Mouse (Mus musculus): ENCODE data around the gene Sdr39u1. TPM values are rescaled to one million over a fixed set of nuclear protein-coding genes. Genes with fewer than 3 reads are reported as not detected.

Sdr39u1 gene
- total RNA-seq, 2 experiments from 2014 or later: 96.3 to 96.9 TPM

DNA sequence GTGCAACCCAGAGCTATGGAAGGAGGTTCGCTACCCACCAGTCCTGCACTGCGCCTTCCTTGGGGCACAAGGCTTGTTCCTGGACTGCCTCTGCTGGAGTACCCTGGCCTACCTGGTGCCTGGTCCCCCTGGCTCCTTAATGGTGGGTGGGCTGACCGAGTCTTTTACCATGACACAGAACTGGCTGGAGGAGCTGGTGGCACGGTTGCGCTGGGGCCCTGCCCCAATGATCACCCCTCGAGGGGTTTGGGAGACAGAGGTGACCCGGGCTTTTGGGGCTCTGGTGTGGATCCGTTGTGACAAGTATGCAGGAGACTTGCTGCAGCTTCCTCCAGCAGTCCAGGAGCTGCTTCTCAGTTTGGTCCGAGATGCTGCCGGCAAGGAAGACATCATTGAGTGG, 37.1 kb downstream of the Sdr39u1 start:
- DNase-seq (ENCODE audit: low spot score in 2 of 2): no peak
- intact Hi-C loops (cut with DNase I): loop anchor here (2.0 kb wide), 1 partner anchor 40 kb away; the partner anchor contains the start of gene Nfatc4

DNA sequence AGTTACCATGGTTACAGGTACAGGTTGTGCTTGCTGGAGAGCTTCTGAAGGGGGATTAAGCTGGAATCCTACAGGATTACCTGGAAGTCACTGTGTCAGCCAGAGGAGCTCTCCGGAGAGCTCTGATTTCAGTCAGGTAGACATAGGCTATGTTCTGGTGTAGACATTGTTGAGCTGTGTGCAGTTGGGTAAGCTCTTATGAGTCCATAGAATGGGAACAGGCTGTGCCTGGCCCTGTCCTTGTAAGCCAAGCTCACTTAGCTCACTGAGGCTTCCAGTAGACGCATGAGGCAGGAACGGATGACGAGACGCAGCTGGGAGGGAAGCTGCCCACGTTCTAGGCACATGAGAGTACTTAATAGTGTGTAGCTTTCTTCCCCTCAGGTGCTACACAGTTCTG, 37.9 kb downstream of the Sdr39u1 start:
- no peak for DNase-seq (ENCODE audit: low spot score in 2 of 2)
- intact Hi-C loops (cut with DNase I): loop anchor here (2.0 kb wide), 1 partner anchor 39 kb away; the partner anchor contains the start of gene Nfatc4

DNA sequence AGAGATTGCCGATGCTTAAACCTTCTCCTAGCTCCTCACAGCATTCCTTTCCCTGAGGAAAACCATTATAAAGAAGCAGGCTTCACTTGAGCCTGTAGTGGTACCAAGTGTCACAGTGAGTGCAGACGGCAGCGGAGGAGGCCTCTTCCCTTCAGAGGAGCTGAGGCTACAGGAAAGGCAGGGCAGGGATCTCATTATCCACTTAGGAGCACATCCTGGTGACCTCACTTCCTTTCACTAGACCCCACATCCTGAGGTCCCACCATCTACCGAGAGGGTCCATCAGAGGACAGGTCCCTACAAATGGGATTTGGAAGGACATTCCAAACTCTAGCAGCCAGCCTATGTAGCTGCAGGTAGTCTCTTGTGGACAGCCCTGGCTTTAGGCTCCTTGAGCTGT, 42.5 kb downstream of the Sdr39u1 start:
- intact Hi-C loops (cut with DNase I): no loop called here
- DNase-seq (ENCODE audit: low spot score in 2 of 2): no peak

DNA sequence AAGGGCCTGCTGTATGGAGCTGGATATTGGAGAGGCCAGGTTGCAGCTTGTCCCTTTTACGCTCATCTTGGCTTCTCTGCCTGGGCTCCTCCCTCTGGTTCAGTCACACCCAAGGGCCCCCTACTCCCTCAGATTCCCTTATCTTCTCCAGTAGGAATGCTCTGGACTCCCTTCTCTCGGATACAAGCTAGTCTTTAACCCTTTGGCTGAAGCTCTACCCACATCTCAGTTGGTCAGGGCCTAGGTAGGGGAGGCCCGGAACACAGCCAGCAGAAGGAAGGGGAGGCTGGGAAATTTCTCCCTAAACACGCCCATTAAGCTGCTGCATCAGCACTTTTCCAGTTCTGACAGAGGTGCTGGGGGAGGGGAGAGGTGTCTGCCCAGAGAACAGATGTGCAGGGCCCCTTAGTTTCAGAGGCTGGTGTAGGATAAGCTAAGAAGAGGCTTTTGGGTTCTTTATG, 45.0 kb downstream of the Sdr39u1 start:
- intact Hi-C loops (cut with DNase I): no loop called here
- no peak for DNase-seq (ENCODE audit: low spot score in 2 of 2)

DNA sequence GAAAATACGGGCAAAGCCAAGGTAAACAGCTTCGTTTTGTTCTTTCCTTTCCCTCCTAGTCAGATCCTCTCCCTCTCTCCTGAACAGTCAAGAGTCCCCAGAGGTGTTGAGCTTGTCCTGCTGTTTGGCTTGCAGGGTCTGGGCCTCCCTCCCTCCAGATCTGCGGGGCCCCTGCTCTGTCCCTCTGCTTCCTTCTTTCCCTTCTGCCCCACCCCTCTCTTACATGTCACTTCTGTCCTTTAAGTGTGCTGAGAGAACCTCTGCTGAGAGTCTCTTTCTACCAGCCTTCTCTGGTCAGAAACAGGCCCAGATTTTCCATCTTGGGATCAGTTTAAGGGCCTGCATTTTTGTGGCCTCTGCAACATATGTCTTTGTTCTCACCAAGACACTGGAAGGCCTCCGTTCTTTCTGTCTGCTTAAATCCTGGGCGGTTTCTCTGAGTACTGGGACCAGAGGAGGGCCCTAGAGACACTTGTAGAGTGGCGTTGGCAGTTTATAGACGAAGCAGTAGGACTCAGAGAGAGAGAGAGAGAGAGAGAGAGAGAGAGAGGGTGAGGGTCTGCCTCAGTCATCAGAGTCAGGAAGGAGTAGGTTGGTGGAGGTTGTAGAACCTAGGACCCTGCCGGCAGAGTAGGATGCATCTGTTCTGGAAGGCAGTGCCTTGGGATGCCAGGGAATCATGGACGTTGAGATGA, 45.5 kb downstream of the Sdr39u1 start:
- DNase-seq (ENCODE audit: low spot score in 2 of 2): no peak
- intact Hi-C loops (cut with DNase I): no loop called here

DNA sequence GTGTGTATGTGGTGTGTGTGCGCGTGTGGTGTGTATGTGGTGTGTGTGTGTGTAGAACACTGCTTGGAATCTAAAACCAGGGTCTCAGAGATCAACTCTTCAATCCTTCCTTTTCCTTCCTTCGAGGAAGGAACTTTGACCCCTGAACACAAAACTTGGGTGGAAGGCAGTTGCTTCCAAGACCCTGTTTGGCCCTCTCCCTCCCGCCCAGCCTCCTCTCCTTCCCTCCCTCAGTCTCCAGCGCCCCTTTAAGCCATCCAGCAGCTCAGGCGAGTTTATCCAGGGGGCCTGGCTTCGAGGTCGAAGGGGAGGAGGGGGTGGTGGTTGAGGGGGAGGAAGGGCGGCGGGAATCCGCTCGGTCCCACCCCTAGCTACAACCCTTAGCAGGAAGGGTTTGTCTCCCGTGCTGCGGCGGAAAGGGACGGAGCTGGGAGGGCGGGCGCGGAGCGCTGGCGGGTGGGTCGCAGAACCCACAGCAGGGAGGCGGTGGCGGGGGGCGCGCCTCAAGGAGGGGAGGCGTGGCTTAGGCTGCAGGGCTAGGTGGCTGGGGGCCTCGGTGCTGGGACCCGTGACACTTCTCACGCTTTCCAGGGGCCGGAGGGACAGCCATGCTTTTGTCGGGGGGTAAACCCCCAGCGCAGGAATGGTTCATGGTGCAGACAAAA, 46.3 kb downstream of the Sdr39u1 start, which contains the start of gene Nynrin:
Nynrin (plus strand) TSS at position 390 of the 665 bp plus-strand sequence.
- DNase-seq (ENCODE audit: low spot score in 2 of 2): peak in 1 of 2 experiments; percentile 20
- intact Hi-C loops (cut with DNase I): no loop called here

DNA sequence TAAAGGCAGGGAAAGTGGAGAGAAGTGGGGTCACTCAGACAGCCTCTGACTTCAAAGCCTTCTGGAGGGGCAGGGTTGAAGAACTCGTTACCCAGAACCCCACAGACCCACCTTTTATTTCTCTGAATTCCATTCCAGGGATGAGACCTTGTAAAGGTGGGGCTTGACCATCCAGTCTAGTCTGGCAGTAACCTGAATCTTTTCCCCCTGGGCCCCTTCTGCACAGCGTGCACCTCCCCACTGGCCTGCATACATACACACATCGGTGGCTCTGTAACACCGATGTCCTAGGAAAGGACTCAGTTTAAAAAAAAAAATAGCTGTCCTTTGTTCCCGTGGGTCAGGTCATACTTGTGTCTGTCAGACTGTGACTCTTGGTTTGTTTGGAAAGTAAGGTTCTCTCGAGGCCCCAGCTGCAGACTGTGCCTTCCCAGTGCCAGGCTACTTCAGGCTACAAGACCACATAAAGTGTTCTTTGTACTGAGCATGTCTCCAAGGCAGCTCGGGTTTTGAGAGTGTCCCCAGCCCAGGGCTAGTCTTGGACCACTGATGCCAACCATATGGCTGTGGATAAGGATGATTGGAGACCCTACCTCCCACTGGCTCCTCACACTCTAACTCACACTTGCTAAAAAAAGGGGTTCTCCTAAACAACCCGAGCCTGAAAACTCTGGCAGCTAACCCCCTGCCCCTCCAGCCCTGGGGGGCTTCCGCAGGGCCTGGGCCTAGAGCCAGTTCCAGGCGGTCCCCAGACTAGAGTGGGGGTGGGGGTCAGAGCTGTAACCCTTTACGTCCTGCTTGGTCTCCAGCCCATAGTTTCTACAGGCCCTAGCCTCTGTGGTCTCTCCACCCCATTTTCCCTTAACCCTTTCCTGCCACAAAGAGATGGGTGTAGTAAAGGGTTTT, 47.2 kb downstream of the Sdr39u1 start:
- no peak for DNase-seq (ENCODE audit: low spot score in 2 of 2)

DNA sequence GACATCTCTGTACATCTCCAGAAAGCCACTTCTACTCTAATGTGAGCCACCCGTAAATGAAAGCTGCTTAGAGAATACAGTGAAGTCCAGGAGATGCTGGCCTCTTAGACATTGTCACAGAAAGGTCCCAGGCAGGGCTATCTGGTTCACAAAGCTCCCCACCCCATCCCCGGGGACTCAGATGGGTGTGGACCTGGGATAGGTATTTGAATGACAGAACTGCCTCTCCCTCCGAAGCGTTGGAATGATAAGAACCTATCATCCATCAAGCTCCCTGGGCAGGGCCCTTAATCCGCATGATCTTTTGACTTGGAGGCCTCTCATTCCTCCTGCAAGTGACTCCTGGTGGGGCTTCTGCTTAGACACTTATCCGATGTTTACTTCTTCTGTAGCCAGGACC, 49.2 kb downstream of the Sdr39u1 start:
- intact Hi-C loops (cut with DNase I): no loop called here
- DNase-seq (ENCODE audit: low spot score in 2 of 2): no peak

More for the DNA sequence above, 47.2 kb downstream of the Sdr39u1 start:
- intact Hi-C loops (cut with DNase I): no loop called here

Other genes with a start within 250 kb of the Sdr39u1 start
- gene Mdp1, start 239.8 kb downstream of the Sdr39u1 start, total RNA-seq (2021): 10 to 100 TPM; 36.9 to 40.1 TPM
- gene Gmpr2, start 228.4 kb downstream of the Sdr39u1 start, total RNA-seq (2021): 10 to 100 TPM; 22.1 to 24.8 TPM
- gene Nedd8, start 228.2 kb downstream of the Sdr39u1 start, total RNA-seq (2021): 100 to 1,000 TPM; 325 to 348 TPM
- gene Tinf2, start 218.5 kb downstream of the Sdr39u1 start, total RNA-seq (2021): 10 to 100 TPM; 12.9 to 14.8 TPM
- gene Tgm1, start 186.4 kb downstream of the Sdr39u1 start, total RNA-seq (2021): not detected
- 10 to 100 TPM; 45.6 to 45.8 TPM for gene Rabggta, start 178.0 kb downstream of the Sdr39u1 start, total RNA-seq (2021)
- gene Dhrs1, start 154.6 kb downstream of the Sdr39u1 start, total RNA-seq (2021): 10 to 100 TPM; 79.2 to 88.7 TPM
- 10 to 100 TPM; 12.7 to 14.0 TPM for gene Nop9, start 154.6 kb downstream of the Sdr39u1 start, total RNA-seq (2021)
- 1 to 10 TPM; 1.6 to 2.3 TPM for gene Cideb, start 141.8 kb downstream of the Sdr39u1 start, total RNA-seq (2021)
- under 1 TPM; 0.25 to 0.32 TPM for gene Ltb4r2, start 138.9 kb downstream of the Sdr39u1 start, total RNA-seq (2021)
- under 1 TPM; 0.25 to 0.39 TPM for gene Ltb4r1, start 134.3 kb downstream of the Sdr39u1 start, total RNA-seq (2021)
- 1 to 10 TPM; 3.8 to 7.1 TPM for gene Adcy4, start 116.2 kb downstream of the Sdr39u1 start, total RNA-seq (2021)
- gene Ripk3, start 111.4 kb downstream of the Sdr39u1 start, total RNA-seq (2021): under 1 TPM in 1 of 2 experiments, not detected in 1; 0.96 TPM
- 1 to 10 TPM; 1.3 to 2.6 TPM for gene Nfatc4, start 77.1 kb downstream of the Sdr39u1 start, total RNA-seq (2021)
- 10 to 100 TPM in 1 of 2 experiments, 1 to 10 TPM in 1; 6.5 to 10.5 TPM for gene Nynrin, start 46.3 kb downstream of the Sdr39u1 start, total RNA-seq (2021)
- gene Cbln3, start 15.9 kb downstream of the Sdr39u1 start, total RNA-seq (2021): under 1 TPM; 0.14 to 0.25 TPM
- gene Khnyn, start 15.3 kb downstream of the Sdr39u1 start, total RNA-seq (2021): 10 to 100 TPM; 10.1 to 10.7 TPM
- gene Cma1, start 44.4 kb upstream of the Sdr39u1 start, total RNA-seq (2021): not detected
- gene Cma2, start 50.7 kb upstream of the Sdr39u1 start, total RNA-seq (2021): not detected
- gene Mcpt1, start 117.7 kb upstream of the Sdr39u1 start, total RNA-seq (2021): not detected
- not detected for gene Mcpt9, start 130.2 kb upstream of the Sdr39u1 start, total RNA-seq (2021)
- not detected for gene Mcpt2, start 141.7 kb upstream of the Sdr39u1 start, total RNA-seq (2021)
- gene Mcpt4, start 162.0 kb upstream of the Sdr39u1 start, total RNA-seq (2021): not detected
- not detected for gene Mcpt8, start 185.0 kb upstream of the Sdr39u1 start, total RNA-seq (2021)
- gene Ctsg, start 202.3 kb upstream of the Sdr39u1 start, total RNA-seq (2021): not detected
- not detected for gene Gzme, start 220.3 kb upstream of the Sdr39u1 start, total RNA-seq (2021)
- gene Gzmd, start 232.3 kb upstream of the Sdr39u1 start, total RNA-seq (2021): not detected

Data from left cerebral cortex, postnatal 25 days (tissue).